Mouse (Mus musculus) spleen, postnatal 10 days (tissue): ENCODE results near the gene Cd6.

Experiments used
- DNase-seq, 2 experiments: peaks; one replicate each; pipeline ENCODE4 v3.0.0; 2021 to 2022; ENCODE audit warnings: low spot score in 2 of 2

The Cd6 gene

DNA sequence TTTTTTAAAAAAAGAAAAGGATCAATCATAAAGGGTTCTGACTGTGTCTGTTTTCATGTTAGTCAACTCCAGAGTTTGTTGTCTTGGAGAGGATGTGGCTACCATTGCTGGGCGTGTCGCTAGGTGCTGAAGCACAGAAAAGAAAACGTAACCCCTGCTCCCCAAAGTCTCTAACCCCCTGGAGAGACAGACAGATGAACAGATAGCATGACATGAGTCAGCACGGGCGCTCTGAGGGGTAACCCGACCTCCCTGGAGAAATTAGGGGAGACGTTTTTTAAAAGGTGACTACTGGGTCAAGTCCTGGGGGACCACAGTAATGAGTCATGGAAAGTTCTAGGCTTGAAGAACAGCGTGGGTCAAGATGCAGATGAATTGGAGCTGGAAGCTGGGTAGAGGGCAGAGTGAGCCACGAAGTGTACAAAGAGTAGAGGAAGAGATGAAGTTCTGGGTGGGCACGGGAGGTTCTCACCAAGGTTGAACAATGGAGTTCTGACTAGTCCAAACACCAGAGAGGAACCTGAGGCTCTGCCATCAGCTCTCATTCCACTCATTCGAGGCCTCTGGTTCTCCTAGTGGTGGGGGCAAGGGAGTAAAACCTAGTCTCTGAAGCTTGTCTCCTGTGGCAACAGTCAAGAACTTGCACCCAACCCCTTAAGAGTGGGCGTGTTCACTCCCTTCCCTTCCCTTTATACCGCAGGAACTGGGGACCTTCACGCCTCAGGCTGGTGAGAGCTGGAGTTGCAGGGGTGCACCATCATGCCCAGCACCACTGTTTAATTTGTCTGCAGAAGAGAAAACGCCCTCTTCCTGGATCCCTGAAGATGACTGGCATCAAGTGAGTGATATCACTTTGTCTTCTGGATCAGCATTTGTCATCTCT lies 9.4 kb upstream of the Cd6 start, which contains the start of gene Slc15a3:
Slc15a3 (plus strand) TSS at position 718 of the 883 bp plus-strand sequence.
- no peak for DNase-seq

DNA sequence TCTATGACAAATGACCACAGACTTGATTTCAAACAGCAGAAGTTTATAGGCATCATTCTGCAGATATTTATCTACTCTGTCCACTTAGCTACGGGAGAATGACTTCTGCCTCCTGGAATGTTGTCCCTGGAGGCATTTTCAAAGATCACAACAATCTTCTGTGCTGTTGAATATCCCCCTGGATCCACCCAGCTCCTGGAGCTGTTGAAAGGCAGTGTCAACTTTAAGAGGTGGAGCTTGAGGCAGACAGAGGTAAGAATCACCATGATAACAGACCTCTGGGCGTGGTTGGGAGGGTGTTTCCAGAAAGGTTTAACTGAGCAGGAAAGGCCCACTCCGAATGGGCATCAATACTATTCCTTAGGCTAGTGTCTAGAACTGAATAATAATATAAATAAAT lies 5.8 kb upstream of the Cd6 start:
- no peak for DNase-seq

DNA sequence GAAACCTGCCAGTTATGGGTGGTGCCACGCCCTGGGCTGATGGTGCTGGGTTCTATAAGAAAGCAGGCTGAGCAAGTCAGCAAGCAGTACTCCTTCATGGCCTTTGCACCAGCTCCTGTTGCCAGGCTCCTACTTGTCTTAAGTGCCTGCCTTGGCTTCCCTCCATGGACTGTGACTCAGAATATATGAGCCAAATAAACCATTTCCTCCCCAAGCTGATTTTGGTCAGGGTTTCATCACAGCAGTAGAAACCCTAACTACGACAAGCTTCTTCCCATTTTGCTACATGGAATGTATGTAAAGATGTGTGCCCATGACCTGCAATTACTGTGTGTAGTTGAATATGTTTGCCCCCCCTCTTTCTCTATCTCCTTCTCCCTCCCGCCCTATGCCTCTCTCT lies 3.8 kb upstream of the Cd6 start:
- DNase-seq = no peak

DNA sequence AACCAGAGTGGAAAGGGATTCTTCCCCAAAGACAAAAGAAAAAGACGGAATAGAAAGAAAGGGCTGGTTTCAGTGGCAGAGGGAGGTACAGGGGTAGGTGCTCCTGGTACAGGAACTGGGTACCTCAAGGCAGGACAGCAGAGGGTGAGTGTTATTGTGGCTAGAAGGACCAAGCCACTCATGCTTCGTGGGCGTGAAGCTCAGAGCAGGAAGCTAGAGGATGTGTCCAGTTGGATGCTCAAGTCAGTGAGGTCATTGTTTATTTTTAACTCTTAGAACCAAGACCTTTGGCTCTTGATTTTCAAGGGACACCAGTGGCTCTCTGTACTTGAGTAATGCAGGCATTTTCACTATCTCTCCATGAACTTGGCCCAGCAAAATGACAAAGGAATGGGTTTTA lies 2.2 kb upstream of the Cd6 start:
- DNase-seq = no peak

DNA sequence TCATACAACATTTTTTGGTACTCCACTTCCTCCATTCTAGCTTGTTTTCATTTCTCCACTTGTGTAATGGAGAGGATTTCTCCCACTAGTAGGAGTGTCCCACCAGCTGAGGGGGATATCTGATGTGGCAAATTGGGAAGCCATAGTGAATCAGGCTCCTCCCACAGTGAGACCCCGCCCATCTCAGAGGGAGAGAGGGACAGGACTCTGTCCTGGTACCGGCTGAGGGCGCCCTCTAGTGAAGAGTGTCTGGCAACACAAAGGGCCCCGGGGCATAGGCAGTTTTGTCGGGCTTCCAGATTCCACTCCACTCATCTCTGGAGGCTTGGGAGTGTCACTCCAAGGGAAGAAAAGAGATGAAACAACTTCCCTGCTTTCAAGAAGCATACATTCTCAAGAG lies 1.6 kb upstream of the Cd6 start:
- DNase-seq = peak; percentile 33 to 77

DNA sequence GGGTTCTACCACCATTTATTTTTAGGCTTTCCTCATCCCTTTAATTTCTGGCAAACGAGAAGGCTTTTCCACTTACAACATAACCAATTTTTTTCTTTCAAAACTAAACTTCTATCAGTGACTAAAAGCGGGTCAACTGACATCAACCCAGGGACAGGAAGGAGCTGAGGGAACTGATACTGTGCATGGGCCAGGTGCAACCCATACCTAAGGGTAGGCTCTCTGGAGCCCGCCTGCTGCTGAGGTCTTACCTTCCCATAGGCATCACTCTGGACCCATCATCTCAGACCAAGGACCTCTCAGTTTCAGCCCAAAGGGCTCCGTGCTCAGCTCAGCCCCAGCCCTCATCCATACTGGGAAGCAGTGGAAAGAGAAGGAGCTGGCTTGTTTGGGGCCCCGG lies 1.5 kb downstream of the Cd6 start:
- no peak for DNase-seq

DNA sequence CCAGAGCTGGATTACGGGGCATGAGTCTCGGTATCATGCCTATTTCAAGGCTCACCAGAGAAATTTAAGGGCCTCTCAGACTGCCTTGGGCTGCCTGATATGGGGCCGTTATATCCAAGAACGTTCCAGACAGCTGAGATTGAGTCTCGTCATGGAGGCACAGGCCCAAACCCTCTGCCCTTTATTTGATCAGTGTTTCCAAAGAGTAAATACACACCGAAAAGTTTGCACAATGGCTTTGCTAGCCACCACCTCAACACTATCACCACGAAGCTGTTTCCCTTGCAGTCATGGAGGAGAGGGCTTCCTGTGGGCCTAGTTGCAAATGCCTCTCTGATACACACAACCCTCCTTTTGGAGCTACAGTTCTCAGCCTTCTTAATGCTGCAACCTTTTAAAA lies 5.8 kb downstream of the Cd6 start:
- no peak for DNase-seq

DNA sequence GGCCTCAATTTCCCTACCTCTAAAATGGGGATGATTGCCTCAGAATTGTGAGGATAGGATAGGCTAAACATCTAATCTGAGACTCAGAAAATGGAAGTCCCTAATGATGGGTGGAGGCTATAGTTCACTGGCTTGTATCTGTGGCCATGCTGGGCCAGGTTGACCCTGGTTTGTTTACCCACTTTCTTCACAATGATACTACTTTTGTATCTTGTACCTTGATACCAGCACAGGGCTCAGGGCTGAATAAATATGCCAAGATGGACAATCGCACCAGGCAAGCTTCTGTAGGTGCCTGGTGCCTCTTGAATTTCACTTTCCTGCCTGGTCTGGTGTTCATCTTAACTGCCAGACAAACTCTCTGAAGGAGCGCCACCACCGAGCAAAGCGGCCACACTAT lies 7.3 kb downstream of the Cd6 start:
- DNase-seq = no peak

DNA sequence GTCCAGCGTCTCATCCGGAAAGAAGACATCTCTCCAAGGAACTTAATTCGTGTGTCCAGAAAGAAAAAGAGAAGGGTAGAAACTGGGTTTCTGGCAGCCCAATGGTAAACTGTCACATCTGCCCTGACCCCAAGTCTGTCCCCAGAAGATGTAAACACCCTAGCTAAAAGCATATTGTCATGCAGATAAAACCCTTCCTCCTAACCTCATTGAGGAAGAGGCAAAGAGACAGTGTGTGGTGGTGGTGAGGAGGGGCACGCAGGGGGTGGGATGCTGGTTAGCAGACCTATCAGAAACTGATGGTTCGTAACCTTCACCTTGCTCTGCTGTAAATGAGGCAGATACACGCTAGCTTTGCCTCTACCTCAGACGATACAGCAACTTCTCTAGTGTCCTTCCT lies 8.5 kb downstream of the Cd6 start:
- no peak for DNase-seq

DNA sequence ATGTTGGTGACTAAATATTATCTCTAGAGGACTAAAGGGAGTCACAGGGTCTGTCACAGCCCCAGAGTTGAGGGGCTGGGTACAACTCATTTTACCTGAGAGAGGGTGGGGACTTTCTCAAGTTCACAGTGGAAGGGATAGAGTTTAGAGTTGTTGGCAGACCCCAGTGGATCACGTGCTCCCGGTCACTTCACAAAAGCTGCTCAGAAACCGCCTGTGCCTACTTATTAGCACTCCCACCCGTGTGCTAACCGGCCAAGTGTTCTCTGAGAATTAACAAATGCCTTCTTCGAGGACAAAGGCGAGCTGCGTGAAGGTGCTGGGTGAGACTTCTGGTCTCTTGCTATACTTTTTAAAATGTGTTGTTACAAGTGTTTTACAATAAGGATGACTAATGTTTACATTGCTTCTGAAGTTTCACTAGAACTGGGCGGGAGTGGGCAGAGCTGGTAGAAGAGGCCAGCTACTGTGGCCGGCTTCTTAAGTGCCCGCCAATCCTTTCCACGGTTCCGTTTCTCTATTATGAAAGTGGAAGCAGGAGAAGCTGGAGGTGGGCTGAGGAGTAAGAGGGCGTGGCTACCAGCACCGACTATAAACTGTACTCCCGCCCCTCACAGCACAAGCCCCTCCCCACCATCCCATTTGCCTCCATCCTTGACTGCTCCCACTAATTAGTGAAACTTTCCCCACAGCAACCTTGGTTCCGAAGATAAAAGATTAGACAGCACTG lies 11.5 kb downstream of the Cd6 start:
- DNase-seq = no peak

DNA sequence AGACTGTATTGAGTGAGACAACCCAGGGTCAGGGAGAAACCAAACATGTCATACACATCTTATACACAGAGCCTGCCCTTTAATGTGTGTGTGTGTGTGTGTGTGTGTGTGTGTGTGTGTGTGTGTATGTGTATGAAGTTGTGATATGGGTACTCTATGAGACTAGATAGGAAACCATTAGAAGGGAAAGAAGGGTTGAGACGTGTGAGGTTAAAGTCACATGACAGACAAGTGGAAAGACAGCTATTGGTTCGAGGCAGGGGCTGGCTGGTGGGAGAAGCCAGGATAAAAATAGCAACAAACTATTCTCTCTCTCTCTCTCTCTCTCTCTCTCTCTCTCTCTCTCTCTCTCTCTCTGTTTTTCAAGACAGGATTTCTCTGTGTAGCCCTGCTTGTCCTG lies 13.4 kb downstream of the Cd6 start:
- no peak for DNase-seq

DNA sequence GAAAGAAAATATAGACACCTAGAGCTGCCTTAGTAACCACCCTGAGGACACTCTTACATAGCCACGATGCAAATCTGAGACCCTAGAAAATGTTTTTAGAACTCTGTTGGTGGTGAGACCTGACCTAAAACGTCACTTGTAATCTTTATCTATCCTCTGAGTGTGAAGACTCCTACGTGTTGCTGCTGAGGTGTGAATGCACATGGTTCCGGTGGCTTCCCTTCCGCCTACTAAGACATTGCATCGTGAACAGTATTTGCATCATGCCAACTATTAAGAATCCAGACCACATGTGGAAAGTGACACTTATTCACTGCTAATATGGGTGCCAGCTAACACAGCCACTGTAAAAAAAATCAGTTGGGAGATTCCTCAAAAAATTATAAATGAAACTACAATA lies 14.0 kb downstream of the Cd6 start:
- DNase-seq = no peak

DNA sequence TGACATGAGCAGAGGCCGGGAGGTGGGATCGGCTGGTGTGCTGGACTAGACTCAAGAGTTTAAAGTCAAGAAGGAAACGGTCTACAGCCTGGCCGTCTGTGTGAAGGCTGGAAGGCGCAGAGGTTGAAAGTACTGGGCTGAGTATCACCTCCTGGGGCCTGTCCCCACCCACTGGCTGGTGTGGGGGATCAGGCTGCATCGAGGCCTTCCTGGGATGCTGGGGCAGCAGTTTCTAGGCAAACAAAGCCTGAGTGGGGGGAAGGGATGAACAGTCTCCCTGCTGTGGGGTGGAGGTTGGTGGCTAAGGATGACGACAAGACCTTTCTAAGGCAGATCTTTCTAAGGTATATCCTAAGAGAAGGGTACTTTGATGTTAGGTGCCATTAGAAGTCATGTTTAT lies 16.0 kb downstream of the Cd6 start:
- no peak for DNase-seq

DNA sequence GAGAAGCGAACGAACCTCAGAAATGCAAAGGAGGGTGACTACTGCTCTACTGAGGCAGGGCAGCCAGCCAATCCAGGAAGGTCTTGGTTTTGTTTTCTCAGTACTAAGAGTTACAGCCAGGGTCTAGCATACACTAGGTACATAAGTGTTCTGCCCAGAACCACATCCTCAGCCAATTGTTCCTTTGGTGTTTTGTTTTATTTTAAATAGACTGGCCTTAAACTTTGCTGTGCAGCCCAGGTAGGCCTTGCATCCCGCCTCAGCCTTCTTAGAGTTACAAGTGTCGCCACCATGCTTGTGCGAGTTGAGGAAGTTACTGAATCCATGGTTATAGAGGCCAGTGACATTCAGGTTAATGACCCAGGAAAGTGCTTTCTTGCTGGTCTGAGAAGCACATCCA lies 16.8 kb downstream of the Cd6 start:
- DNase-seq = no peak

DNA sequence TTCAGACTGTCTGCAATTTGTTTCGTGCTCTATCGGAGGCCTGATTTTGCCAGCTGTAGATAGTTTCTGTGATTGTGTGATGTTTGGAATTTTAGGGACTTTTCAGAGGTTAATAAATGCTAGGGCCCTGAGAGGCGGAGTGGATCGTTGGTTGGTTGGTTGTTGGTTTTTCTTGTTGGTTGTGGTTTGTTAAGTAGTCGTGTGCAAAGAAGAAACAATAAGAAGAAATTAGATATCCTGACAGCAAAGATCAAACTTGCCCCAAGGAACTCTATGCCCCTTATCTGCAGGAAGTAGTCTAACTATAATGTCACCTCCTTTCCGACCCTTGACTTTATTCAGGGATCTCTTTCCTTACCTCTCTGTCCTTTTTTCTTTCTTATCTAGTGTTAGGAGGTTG lies 18.4 kb downstream of the Cd6 start:
- no peak for DNase-seq

DNA sequence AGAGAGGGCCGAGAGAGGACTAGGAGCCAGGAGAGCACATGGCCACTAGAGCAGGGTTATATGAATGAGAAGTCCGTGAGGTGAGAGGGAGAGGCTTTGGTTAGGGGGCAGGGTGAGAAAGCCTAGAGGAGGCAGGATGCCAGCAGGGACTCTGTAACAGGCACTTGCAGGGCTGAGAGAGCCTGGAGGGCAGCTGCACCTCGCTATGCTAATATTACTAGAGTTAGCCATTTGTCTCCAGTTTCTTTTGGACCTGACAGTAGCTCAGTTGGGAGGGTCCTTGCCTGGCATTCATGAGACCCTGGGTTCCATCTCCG lies 19.7 kb downstream of the Cd6 start:
- no peak for DNase-seq

DNA sequence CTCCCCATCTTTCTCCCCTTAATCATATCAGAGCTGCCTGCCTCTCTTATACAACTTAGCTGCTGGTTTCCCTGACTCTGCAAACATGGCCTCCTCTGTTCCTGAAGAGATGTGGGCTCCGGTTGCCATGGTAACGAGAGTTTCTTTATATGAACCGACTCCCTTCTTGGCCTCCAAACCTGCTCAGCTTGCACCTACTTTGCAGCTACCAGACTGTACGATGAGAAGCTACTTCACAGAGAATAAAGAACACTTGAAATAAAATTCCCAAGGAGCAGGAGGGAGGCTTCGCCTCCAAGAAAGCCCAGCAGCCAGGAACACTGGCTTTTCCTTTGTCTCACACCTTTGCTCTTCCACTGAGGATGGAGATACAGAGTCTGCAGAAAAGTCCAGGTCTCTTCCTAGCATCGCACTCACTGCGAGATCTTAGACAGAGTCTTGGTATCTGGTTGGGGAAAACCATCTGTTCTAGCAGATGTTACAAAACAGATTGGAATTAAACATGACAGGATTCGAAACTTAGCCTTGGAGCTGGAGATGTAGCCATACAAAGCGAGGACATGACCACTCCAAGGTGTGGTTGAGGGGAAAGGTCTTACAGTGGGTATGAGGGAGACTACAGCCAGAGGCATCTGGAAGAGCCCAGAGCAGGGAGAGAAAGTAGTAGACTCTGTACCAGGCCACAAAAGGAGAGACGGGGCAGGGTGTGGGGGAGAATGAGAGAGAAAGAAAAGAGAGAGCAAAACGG lies 20.3 kb downstream of the Cd6 start:
- DNase-seq = no peak

DNA sequence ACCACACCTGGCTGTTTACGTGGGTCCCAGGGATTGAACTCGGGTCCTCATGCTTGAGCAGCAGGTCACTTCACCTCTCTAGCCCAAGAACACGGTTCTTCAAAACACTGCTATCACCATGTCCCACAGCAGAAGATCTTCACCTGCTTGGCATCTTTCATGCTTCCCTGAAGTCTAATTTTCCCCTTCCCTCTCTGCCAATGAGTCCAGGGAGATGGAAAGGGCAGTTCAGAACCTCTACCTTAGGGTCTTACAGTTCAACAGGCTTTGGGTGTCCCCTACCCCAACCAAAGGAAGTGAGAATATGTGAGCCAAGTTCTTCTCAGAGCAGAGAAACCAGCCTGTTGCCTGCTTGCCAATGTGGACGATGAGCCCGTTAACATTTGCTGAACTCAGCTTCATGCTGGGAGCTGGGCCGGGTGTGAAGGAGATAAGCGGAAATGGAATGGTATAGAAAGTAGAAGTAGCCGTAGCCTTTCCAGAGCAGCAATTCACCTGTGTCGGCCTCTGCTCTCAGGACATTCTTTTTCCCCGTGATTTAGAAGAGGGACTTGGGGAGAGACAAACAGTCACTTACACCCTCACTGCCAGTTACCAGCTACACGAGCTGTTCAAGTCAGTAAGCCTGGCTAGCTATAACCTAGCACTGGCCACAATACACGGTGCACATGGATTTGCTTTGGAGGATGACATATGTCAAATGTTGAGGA lies 21.2 kb downstream of the Cd6 start:
- DNase-seq = no peak

DNA sequence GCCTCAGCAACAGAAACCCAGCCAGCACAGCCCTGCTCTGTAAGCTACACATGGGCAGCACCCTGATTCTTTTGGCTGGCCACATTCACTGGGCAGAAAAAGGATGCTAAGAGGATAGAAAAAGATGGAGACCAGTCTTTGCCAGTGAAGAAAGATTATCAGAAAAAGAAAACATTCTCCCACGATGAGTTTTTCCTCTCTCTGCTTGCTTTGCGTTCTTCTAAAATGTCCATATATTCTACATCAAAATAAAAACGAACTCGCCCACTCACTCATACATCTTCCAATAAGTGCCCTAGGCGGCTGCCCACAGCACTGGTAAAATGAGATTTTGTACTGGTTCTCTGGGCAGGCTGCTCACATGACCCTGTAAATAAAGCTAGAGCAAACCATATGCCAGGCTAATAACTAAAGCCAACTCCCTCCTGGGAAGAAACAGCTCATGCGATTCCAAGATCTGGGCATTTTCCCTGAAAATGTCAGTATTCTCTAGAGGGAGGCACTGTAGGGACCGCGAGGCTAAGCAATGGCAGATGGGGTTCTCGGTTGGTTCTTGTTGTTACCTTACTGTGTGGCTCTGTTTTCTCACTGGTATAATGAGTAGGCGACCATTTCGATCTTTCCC lies 24.1 kb downstream of the Cd6 start:
- no peak for DNase-seq

DNA sequence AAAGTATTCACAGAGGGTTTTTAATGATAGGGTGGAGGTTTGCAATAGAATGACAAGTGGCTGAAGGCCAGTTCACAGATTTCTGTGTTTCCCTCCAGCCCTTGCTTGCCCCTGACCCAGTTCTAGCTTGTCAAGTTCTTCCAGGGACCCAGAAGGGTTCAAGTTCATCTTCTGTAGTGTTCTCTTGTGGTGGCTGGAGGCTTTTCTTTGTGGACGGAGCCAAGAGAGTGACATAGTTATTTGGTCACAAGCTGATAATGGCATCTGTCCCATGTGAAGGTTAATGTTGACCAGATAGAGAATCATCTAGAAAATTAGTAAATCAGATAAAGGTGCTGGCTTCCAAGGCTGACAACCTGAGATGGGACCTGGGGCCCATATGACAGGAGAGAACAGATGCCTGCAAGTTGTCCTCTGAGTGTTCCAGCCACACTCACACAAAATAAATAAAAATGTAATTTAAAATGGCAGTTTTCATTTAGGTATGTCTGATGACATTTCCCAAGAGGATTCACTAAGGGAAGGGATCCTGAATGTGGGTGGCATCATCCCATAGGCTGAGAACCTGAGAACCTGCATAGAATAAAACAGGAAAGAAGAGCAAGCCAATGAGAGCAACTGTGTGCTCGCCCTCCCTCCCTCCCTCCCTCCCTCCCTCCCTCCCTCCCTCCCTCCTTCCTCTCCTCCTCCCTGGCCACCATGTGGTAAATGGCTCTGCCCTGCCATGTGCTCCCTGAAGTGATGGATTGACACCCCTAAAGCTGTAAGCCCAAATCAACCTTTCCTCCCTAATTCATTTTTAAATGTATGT lies 24.8 kb downstream of the Cd6 start:
- DNase-seq = no peak

DNA sequence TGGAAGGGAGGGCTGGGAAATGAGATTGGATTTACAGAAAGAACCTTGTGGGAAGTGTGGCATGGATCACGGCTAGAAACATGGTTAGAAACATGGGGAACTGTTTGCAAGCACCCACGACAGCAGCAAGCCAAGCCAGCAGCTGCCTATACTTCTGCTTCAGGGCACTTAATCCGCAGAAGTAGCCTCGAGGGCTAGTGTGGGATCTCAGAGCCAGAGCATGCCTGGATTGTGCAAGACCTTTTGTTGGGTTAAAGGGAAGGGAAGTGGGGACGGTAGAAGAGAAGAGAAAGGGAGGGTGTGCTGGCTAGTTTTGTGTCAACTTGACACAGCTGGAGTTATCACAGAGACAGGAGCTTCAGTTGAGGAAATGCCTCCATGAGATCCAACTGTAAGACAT lies 26.1 kb downstream of the Cd6 start:
- no peak for DNase-seq
